Mouse (Mus musculus) adrenal gland, adult (tissue): ENCODE results near the gene Adck2.
A peak's percentile ranks its signal among the peaks of the same experiment; 100 is the strongest.

Experiments used
- DNase-seq, 2 experiments: peaks; one replicate each; pipeline ENCODE4 v3.0.0; 2022 to 2023; ENCODE audit warnings: low spot score in 1 of 2; ENCODE audit not compliant: inconsistent age in 2 of 2

The Adck2 gene

DNA sequence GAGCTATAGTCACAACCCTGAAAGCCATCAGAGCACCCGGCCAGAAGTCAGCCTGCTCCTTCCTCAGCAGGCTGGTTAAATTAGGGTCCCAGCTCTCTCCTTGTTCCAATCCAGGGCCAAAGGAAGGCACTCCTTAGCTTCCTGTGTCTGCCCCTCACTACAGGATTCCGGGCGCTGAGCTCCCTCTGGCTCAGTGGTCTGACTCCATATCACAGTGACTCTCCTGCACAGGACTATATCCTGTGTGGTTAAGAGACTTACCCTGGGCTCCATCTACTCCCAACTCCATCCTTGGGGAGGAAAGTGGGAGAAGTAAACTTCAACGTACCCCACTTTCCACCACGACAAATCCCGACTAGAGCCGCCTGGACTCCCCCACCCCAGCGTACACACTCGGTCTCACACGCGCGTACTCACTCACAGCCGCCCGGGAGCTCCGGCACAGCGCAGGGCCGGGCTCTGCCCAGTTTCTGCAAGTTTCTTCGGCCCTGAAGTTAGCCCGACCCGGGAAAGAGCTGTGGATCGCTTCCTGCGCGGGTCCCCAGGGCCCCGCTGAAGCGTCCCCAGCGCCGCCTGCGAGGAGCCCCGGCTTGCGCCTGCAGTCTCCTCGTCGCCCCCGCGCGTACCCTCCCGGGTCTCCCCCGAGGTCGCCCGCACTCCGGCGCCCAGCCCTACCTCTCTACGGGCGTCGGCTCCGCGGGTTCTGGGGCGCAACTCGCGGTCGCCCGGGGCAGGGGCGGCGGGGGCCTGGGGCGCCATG lies 16.6 kb upstream of the Adck2 start:
- peak; percentile 50 to 81 for DNase-seq

DNA sequence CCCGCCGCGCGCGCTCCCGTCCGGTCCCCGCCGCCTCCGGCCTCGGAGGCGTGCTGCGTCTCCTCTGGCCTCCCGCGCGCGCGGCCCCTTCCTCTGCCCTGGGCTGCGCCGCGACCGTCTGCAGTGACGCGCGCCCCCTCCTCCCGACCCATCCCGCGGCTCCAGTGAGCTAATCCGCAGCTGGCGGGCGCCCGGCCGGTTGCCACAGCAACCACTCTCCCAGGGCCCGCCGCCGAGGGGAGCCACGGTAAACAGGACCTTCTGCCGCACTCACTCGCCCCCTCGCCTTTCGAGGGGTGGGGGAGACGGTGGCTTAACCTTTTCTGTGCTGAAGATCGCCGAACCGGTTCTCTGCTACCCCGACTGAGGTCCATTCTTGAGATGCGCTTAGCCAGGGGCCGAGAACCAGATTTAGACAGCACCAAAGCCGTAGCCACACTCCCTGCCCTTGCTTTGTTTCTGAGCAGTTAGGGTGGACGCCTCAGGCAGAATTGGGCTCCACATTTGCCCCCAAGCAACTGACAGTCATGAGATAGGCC lies 15.9 kb upstream of the Adck2 start, which contains the start of gene Dennd2a:
Gene Dennd2a (minus strand): TSS at position 145 of the 539 bp plus-strand sequence.
- peak; percentile 72 to 86 for DNase-seq

DNA sequence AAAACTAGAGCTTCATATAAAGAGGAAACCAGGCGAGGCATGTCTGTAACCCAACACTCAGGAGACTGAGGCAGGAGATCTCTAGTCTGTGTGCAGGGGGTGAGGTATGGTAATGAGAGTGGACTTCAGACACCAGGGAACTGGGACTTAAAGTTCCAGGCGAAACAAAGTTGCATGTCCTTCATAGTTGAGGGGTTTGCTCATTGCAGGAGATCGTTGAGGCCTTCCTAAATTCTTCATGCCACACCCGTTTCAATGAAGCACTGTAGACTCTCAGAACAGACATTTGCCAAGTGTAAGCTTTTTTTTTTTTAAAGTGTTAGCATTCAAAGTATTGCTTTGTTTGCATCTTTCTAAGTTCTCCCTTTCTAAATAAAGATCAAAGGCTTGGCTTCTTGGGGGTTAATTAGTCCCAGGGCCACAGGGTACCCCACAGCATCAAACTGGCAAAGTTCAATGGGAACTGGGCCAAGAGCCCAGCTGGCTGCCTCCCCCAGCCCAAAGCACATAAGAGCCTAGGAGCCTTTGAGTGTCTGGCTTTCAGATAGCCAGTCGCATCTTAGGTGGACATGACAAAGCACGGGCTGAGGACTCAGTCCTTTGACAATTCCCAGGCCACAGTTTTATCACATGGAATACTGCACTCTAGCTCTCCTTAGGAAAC lies 14.3 kb upstream of the Adck2 start:
- DNase-seq, result no peak

DNA sequence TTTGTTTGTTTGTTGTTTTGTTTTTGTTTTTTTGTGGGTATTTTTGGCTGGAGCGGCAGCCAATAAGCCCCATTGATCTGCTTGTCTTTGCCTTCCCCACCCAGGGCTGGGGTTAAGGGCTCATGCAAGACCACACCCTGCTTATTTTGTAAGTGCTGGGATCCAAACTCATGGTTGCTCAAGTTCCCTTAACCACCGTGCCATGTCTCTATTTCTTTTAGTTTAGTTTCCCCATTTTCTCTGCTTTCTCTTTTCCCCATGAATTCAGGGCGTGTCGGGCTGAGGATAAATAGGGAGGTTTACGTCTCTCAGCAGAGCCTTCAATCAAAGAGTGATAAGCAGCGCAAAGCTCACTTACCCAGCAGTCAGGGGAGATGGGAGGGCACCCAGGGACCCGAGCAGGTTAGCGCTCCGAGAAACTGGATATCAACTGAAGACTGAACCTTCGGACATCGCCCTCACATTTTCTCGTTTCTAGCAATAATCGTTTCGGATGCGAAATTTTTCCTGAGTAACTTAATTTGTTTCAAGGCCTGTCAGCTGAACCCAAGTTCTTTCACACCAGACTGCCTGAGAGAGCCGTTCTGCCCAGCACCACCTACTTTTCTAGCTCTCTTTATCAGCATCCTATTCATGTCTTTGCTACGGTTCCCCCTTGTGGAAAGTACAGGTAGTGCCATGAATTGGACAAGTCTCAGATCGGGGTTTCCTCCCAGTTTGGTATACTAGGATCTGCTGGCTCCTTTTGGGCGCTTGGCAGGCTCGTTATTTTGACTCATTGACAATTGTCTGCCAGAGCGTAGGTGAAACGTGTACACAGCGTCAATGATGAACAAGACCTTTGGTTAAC lies 11.3 kb upstream of the Adck2 start:
- peak; percentile 77 to 95 for DNase-seq

DNA sequence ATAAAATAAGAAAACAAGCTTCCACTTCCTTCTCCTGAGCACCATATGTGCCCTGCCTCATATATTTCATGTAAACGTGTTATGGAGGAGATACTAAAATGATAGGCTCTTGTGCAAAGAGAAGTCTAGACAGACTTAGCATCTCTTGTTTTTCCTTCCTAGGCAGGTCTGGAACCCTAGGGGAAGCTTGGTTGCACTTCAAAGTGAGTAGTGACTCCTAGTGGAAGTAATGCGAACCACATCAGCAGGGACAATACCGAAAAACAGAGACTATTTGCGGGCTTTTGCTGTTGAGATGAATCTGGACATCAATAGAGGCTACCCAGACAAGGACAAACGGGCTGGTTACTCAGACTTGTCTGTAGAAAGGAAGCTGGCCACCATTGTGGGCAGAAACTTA lies 6.1 kb upstream of the Adck2 start:
- peak in 1 of 2 experiments; percentile 70 for DNase-seq

DNA sequence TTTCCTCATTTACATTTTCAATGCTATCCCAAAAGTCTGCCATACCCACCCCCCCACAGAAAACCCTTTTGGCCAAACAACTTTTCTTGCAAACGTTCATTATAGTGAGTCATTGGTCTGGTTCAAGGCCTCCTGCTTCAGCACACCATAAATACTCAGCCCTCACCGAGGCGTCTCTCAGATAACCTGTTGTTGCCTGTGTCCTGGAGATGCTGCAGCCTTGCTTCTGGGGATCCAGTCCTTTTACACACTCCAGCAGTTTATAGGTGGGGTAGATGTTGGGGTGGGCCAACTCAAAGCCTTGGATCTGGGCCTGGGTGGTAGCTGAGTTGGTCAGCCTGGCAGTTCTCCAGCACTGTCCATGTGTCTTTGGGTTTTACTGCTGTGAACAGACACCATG lies 3.2 kb upstream of the Adck2 start:
- DNase-seq, result peak; percentile 65 to 84

DNA sequence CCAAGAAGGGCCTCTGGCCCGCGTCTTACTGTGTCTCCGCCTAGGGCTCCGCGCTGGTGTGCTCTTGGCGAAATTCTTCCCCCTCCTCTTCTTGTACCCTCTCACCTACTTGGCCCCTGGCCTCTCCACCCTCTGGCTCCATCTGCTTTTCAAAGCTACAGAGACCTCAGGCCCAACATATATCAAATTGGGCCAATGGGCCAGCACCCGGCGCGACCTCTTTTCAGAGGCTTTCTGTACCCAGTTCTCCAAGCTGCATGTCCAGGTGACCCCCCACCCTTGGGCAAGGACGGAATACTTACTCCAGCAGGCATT lies 839 bp downstream of the Adck2 start:
- DNase-seq, result peak in 1 of 2 experiments; percentile 46

DNA sequence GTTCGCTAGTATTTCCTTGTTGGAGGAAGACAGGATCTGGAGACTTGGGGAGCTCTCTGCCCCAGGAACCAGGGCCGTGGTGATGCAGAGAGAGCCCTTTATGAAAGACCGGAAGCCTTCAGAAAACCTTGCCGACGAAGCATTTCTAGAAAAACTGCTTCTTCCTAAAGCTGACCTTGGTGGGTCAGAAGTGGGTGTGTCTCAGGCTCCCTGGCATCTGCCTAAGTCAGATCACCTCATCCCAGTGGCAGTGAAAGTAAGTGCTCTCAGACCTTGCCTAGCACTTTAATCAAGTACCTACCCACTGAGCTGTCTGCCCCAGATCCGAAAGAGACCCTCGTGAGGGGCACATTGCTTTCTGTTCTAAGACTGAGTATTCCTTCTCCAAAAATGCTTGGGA lies 1.3 kb downstream of the Adck2 start:
- DNase-seq, result no peak

DNA sequence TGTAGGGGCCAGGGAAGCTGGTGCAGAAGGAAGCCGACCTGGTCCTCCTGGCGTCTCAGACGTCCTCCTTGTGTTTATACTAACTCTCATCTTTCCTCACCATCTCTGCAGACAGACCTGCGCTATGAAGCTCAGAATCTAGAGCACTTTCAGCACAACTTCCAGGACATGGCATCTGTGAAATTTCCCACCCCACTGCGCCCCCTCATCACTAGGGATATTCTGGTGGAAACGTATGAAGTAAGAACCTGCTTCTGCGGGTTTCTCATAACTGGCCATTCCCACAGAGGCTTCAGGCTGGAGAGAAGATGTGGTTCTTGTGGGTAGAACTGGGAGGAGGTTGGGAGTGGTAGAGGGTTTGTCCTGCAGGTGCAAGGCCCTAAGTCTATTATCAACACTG lies 5.9 kb downstream of the Adck2 start:
- no peak for DNase-seq

DNA sequence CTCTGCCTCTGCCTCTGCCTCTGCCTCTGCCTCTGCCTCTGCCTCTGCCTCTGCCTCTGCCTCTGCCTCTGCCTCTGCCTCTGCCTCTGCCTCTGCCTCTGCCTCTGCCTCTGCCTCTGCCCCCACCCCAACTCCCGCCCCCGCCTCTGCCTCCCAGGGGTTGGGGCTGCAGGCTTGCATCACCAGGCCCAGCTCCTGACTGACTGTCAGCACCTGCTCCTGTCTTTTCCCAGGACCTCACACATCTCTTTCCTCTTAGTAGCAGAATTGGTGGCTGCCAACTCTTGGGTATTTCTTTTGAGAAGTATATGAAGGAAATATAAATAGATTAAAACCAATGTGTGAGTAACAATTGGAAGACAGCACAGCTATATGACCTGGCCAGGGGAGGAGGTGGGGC lies 6.9 kb downstream of the Adck2 start:
- no peak for DNase-seq

DNA sequence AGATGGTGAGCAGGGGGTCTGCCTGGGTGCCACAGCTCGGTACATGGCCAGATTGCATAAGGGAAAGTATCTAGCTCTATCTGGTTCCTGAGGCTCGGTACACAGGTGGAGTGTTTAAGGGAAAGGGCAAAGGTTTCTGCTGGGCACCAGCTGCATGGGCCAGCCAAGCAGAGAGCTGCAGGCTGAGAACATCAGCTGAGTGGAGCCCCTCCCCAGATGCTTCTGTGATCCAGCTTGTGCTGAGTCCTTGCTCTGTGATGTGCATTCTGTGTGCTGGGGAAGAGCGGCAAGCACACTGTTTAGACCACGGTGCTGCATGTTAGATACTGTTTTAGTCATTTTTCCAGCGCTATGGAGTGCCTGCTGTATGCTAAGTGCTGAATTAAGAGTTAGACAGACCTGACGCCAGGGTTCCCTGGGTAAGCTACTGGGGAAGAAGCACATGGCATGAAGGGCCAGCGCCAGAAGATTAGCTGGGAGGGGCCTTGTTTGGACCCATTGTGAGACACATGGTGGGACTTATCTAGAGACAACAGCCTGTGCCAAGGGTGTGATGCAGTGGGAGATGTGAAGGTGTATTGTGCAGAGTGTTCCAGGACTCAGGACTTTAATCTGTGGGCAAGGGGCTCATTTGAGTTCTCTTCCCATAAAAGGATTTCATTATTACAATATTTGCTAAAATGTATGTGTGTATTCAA lies 7.6 kb downstream of the Adck2 start:
- no peak for DNase-seq

DNA sequence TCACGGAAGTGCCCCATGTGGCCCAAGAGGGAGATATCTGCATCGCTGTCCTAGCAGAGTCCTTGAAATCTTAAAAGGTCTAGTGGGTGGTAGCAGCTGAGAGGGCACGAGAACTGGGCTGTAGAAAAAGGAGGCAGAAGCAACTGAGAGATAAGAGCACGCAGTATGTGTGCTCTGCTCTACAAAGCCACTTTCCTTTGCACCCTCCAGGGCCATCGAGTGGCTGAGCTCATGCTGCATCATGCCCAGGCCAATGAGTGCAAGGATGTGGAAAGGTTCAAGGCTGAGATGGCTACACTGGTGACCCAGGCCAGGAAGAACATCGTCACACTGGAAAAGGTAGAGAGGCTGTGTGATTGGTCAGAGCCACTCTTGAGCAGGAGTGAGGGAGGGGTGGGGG lies 11.8 kb downstream of the Adck2 start, which contains the start of gene Gm42420:
Gene Gm42420 (plus strand): TSS at position 237 of the 400 bp plus-strand sequence.
- peak; percentile 52 to 75 for DNase-seq

DNA sequence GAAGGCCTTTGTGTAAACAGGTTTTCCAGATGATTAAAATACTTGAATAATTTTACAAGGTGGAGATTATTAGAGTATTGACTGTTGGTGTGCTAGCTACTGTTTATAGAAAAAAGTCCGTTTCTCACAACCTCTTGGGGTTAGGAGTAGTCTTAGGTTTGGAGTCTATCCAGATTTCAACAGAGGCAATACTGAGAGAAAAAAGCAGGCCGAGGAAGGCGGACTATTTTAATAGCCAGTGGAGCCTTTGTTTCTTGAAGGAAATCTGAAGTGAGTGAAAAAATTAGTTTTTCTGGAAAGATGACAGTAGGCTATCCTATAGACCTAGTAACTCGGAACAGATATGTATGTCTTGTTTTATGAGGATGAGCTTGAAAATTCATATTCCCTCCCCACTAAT lies 17.8 kb downstream of the Adck2 start:
- DNase-seq, result no peak

DNA sequence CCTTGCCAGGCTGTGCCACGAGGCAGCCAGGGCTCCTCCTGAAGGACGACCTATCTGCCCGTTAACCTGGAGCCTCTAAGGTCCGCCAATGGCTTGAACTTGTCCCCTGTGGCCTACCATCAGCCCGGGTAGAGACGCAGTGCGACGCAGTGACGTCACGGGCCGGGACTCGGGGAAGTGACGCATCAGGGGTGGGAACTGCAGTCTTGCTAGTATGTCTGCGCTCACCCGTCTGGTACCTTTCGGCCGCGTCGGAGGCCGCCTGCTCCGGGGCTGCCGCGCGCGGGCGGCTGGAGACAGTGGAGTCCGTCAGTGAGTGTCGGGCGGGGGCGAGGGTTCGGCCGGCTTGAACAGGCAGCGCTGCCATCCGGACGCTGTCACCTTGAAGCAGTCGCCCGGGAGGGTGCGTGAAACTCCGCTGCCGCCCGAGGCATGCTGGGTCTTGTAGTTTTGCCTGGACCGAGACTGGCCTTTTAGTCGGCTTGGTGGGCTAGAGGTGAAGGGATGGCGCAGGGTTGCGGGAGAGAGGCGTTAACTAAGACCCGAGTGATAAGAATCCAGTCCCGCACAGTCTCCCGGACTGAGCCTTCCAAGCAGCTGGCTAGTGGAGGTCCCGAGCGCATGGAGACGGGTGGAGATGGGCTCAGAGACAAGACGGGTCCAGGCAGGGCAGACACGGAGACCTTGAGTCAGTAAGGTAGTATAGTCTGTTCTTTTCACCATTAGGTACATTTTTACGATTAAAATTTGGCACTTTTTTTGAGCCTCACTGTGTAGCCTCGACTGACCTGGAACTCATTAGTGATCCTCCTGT lies 18.9 kb downstream of the Adck2 start, which contains the start of gene Ndufb2:
Gene Ndufb2 (plus strand): TSS at position 174 of the 814 bp plus-strand sequence.
- peak; percentile 96 to 99 for DNase-seq

DNA sequence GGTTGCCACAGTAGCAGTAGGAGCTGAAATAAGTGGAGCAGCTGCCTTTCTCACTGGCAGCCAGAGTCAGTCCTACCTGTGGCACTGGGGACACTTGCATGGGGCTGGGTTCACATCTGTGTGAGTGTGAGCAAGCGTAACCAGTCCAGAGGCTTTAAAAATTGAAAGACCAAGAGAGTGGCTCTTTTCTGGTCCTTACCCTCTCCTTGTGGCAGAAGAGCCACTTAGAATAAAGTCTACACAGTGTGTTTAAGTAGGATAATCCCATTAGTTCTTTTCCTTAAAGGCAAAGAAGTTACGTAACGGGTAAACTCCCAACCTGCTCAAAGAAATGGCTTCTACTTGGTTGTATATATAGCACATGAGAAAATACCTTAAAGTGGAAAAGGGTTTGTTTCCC lies 27.2 kb downstream of the Adck2 start:
- DNase-seq, result no peak

DNA sequence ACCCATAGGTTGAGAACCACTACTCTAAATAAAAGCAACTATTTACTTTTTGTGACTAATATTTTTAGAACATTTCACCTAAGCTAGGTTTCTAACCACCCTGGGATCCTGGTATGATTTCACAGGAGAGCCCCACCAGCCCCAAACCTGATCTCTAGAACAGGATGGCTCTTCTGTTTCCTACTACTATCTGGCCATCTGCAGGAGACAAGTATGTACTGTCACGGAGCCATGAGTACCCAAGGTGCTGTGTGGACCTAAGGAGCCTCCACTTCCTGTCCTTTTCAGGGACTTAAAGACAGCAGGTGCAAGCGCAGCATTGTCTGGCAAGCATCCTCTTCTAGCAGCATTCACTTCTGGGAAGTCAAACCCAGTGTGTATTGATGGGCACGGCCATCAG lies 28.2 kb downstream of the Adck2 start:
- DNase-seq, result no peak

DNA sequence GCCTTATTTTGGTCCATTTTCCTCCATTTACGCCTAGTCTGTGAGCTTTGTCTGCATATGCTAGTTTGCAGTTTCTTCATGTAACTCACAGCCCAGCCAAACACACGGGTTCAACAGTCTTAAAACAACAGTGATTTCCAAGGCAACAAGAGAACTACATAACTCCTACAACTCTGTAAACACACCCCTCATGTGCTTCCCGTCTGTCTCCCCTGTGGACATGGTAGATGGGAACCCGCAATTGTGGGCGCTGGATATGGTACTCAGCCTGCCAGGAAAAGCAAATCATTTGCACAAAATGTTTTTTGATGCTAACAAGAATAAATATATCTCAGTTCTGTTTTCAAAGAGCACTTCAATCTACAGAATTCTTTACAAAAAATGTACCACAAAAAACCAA lies 30.9 kb downstream of the Adck2 start:
- DNase-seq, result no peak

DNA sequence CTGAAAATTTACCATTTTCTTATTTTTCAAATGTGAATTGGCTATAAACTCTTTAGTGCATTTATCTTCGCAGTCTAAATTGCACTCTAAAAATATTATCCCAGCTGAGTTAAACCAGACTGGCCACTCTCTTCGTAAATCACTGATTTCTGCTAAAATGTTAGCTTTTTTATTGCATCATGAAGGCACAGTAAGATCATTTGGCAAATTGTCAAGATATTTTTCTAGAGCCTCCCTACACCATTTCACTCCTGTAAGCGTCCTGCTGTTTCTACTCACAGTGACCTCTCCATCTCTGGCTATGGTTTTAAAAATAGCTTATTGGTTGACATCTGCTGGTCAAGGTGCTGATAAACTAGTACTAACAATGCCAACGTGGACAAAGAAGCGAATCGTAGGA lies 32.4 kb downstream of the Adck2 start:
- DNase-seq, result no peak

DNA sequence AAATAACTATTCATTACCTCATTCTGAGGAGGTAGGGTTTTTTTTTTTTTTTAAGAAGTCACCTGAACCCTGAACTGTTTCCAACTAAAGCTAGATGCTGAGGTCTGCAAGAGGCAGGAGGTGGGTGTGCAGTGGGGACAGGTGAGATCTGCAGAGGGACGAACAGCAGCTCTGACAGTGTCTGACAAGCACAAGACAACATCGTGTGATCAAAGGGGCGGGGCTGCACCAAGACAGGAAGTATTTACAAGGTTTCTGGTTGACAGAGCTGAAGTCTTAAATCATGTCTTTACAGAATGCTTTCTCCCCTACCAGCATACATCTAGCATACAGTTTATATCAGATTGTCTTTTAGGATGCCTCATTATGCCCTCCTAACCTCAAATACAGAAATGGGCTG lies 33.2 kb downstream of the Adck2 start:
- no peak for DNase-seq

DNA sequence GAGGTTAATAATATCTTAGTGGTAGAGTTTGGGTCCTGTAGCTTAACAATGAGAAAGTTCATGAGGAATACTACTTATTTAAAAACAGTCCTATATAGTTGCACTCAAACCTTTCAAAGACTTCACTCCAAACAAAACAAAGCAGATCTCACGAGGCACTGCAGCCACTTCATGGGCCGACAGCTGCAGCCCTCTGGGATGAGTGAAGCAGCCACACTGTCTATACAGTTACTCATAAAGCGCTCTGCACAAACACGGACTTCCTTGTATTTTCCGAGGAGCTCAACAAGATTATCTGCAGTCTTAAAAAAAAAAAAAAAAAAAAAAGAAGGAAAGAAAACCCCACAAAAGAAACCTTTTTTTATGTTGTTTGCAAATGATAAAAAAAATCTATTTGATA lies 33.7 kb downstream of the Adck2 start:
- no peak for DNase-seq
